Mouse (Mus musculus) lung, postnatal 10 days (tissue): ENCODE measurements at regions not wholly inside any gene's neighbourhood (a gene's known extent, or its start where the extent isn't known, plus 50 kb on each side); places are given as distances from the start of the nearest gene placed in this dataset.

Experiments
- DNase-seq: peaks from one replicate; pipeline ENCODE4 v3.0.0; 2021

DNA sequence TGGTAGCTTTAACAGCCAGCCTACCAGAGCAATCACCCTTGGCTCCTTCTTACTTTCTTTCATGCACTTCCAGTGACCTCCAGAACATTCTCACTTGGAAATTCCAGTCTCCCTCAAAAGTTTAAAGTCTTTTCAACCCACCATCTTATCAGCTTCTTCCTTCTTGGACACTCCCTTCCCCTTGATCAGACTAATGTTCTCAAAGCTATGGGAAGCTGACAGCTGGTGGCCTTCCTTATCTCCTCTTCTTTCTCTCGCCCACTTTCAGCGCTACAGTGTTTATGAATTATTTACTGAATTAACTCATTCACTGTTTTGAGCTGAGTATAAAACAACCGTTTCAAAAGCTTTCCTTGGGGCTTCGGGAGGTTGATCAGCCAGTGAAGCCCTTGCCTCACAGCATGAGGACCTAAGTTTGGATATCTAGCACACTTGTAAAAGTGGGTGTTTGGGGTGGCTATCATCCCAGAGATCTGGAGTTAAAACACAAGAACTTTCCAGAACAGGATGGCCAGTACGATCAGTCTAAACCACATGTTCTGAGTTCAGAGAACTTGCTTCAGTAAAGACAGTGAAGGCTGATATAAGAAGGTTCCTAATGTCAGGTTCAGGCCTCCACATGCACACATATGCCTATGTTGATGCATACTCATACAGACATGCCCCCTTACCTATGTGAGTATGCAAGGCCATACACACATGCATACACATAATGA, 59.7 kb upstream of the Ikzf2 start:
- DNase-seq: no peak

- no peak for DNase-seq
Measured at GRCm38 (mm10) chr1:69752724-69753123, 65.7 kb upstream of the Ikzf2 start.

DNA sequence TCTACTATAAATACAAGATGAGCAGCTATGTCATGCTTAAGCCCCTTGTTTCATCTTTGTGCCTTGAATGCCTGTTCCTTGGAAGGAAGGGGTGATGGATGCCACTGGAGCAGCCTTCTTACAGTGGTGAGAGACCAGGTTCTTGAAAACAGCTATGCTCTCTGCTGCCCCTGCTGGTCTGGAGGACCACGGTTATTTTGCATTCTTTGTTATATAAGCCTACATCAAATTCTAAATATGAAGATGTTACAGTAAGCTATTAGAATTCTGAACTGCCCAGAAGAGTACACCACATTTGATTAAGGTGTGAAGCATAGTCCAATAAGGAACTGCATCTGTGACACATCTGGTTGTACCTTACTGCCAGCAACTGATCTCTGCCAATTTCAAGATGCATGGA, 69.1 kb upstream of the Spag16 start:
- DNase-seq: no peak

- DNase-seq: peak; percentile 4
Measured at GRCm38 (mm10) chr1:69759544-69759943, 67.2 kb upstream of the Spag16 start.

DNA sequence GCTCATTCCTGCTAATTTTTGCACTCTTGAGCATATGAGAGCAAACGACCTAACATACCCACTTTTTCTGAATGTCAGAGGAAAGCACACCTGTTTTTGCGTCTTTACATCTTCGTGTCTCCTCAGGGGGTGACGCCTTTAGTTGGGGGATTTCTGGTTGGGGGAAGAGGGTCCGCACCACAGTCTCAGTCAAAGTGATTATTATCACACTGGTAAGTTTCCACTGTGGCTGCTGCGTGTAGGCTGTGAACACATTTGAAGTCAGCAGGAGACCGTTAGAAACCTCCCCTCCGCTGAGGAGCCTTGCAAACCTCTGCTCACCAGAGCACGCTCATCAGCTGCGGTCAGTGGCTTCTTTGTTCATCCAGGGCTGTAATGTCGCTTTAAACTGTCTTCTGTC, 58.1 kb upstream of the Spag16 start:
- DNase-seq: no peak

DNA sequence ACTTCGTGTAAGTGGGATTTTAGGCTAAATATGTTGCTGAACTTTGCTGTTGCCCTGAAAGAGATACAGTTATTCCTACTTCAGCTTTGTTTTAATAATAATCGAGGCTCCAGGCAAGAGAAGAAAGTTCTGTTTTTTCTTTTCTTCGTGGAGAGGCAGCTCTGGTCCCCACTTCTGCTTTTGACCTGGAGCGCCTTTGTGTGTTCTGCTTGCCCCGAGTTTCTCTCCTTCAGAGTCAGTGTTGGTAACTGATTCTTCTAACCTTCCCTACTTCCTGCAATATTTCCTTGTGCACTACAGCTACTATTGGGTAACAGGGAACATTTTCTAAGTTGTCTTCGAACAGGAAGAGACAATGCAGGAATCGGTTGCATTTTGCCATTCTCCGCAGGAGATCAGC, 56.6 kb upstream of the Spag16 start:
- no peak for DNase-seq

GRCm38 (mm10) chr1:69771436-69771835, 55.3 kb upstream of the Spag16 start:
- DNase-seq: no peak

GRCm38 (mm10) chr1:69775589-69775988, 51.2 kb upstream of the Spag16 start:
- peak; percentile 4 for DNase-seq
